Mouse (Mus musculus): ENCODE measurements around the gene Sox2.

DNA sequence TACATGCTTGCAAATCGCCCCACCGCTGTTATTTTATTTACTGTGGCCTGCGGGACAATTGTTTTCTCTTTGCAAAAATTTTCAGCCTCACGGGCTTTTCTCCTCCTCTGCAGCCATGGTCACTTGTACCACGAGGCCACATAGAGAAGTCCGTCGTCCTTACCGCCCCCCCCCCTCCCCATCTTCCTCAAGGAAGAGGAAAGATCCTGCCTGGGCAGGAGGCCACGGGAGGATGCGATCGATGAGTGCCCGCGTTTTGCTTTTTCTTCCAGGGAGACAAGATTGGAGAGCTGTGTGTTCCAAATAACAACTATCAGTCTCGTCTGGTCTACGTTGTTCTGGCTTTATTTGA lies 42.2 kb downstream of the Sox2 start:
- no peak for TF ChIP-seq CTCF (IDR thresholded peaks at IDR 0.05; ENCODE audit: low read depth, low read length)
- no peak for TF ChIP-seq POLR2A (IDR thresholded peaks at IDR 0.05; ENCODE audit: borderline replicate concordance, low read depth, low read length)

All from bone marrow macrophage, adult 2 months (primary cell).